Mouse (Mus musculus) neutrophil, adult 5-6 weeks (primary cell): ENCODE data around the gene Ciart. TPM values are rescaled to one million over a fixed set of nuclear protein-coding genes. Genes with fewer than 3 reads are reported as not detected.

Source experiments
- total RNA-seq: library from RNA; stranded (forward); fragments of 200-1000 nt; gene quantifications from 2 replicates; pipeline ENCODE4 v1.2.3, GENCODE M21; 2017

The Ciart gene
- total RNA-seq, 1 experiment from 2014 or later = 0.81 TPM

Other genes starting within 250 kb of the Ciart start
- gene Mcl1, start 223.5 kb downstream of the Ciart start, total RNA-seq = 1,463 and 1,559 TPM in 2 replicates
- 0.47 and 0.74 TPM in 2 replicates for gene Adamtsl4, start 194.3 kb downstream of the Ciart start, total RNA-seq
- 3.8 and 4.5 TPM in 2 replicates for gene Ecm1, start 142.7 kb downstream of the Ciart start, total RNA-seq
- 35.3 and 46.3 TPM in 2 replicates for gene Tars2, start 122.0 kb downstream of the Ciart start, total RNA-seq
- 52.3 and 54.8 TPM in 2 replicates for gene Rprd2, start 63.4 kb downstream of the Ciart start, total RNA-seq
- 56.2 and 62.6 TPM in 2 replicates for gene Prpf3, start 26.4 kb downstream of the Ciart start, total RNA-seq
- 155 and 192 TPM in 2 replicates for gene Mrps21, start 10.7 kb downstream of the Ciart start, total RNA-seq
- gene BC028528, start 9.8 kb upstream of the Ciart start, total RNA-seq = 63.4 and 69.2 TPM in 2 replicates
- 26.9 and 27.1 TPM in 2 replicates for gene Aph1a, start 11.7 kb upstream of the Ciart start, total RNA-seq
- not detected in 2 replicates for gene Car14, start 22.4 kb upstream of the Ciart start, total RNA-seq
- gene Anp32e, start 47.0 kb upstream of the Ciart start, total RNA-seq = 82.9 and 114 TPM in 2 replicates
- 153 and 166 TPM in 2 replicates for gene Plekho1, start 113.8 kb upstream of the Ciart start, total RNA-seq
- gene Vps45, start 176.2 kb upstream of the Ciart start, total RNA-seq = 8.4 and 9.7 TPM in 2 replicates
- gene Otud7b, start 222.3 kb upstream of the Ciart start, total RNA-seq = 47.3 and 48.0 TPM in 2 replicates